Mouse (Mus musculus) MEL (cell line): ENCODE measurements around the gene Slc22a17. TPM values are rescaled to one million over a fixed set of nuclear protein-coding genes. Genes with fewer than 3 reads are reported as not detected.

Source experiments
- DNase-seq: peaks from one replicate; pipeline ENCODE4 v3.0.0; 2011; ENCODE audit warnings: low read depth, low spot score
- H3K27ac ChIP-seq: 2 replicates; pipeline ENCODE4 v1.5.1; 2012; ENCODE audit warnings: low read depth, mild to moderate bottlenecking, control low read depth, low read length, moderate library complexity; ENCODE audit not compliant: control insufficient read depth
- H3K27me3 ChIP-seq, 2 experiments: fragments of 150-350 bp in 1 of 2; sonication (generic) in 1 of 2; 2 replicates each; pipeline ENCODE4 v1.6.1; 2012; ENCODE audit warnings: low read length in 2 of 2, mild to moderate bottlenecking in 2 of 2, improper control_type of control experiment in 1 of 2, moderate library complexity in 1 of 2; ENCODE audit not compliant: insufficient read depth in 2 of 2, control insufficient read depth in 1 of 2
- H3K36me3 ChIP-seq, 2 experiments: 2 replicates each; pipeline ENCODE4 v1.6.1; 2012 to 2014; ENCODE audit warnings: low read length in 2 of 2, improper control_type of control experiment in 1 of 2, inconsistent platforms in 1 of 2, mild to moderate bottlenecking in 1 of 2; ENCODE audit not compliant: insufficient read depth in 2 of 2, control insufficient read depth in 1 of 2
- H3K4me1 ChIP-seq, 2 experiments: fragments of 150-350 bp in 1 of 2; sonication (generic) in 1 of 2; 2 replicates each; pipeline ENCODE4 v1.6.1; 2012; ENCODE audit warnings: low read length in 2 of 2, improper control_type of control experiment in 1 of 2, mild to moderate bottlenecking in 1 of 2; ENCODE audit not compliant: insufficient read depth in 2 of 2, control insufficient read depth in 1 of 2
- H3K4me3 ChIP-seq, 2 experiments: fragments of 150-350 bp in 1 of 2; sonication (generic) in 1 of 2; 2 replicates each; pipeline ENCODE4 v1.5.1; 2012; ENCODE audit warnings: low read depth in 2 of 2, low read length in 2 of 2, mild to moderate bottlenecking in 2 of 2, moderate library complexity in 2 of 2, control low read depth in 1 of 2, improper control_type of control experiment in 1 of 2; ENCODE audit not compliant: control insufficient read depth in 1 of 2, insufficient read depth in 1 of 2
- H3K79me2 ChIP-seq: 2 replicates; pipeline ENCODE4 v1.6.1; 2012; ENCODE audit warnings: mild to moderate bottlenecking, low read length, moderate library complexity; ENCODE audit not compliant: control insufficient read depth, poor library complexity, insufficient read depth
- H3K9ac ChIP-seq: 2 replicates; pipeline ENCODE4 v1.6.1; 2012; ENCODE audit warnings: low read depth, mild to moderate bottlenecking, control low read depth, low read length, moderate library complexity; ENCODE audit not compliant: control insufficient read depth, poor library complexity, severe bottlenecking
- H3K9me3 ChIP-seq: fragments of 150-350 bp; sonication (generic); replicated peaks from 2 replicates; pipeline ENCODE4 v1.6.1; 2012; ENCODE audit warnings: mild to moderate bottlenecking, low read length, improper control_type of control experiment, moderate library complexity; ENCODE audit not compliant: insufficient read depth
- CHD1 ChIP-seq: IDR thresholded peaks from 2 replicates; pipeline ENCODE4 v1.6.1; 2012; ENCODE audit warnings: low read depth, mild to moderate bottlenecking, inconsistent platforms, low read length, improper control_type of control experiment
- CHD2 ChIP-seq: IDR thresholded peaks from 2 replicates; pipeline ENCODE4 v1.6.1; 2011; ENCODE audit warnings: low read length, improper control_type of control experiment
- CTCF ChIP-seq, 3 experiments: IDR thresholded peaks in 2 of 3; conservative IDR thresholded peaks in 1 of 3; 2 replicates each; pipeline ENCODE4 v1.5.1; 2011 to 2012; ENCODE audit warnings: low read length in 3 of 3, low read depth in 2 of 3, mild to moderate bottlenecking in 2 of 3, improper control_type of control experiment in 1 of 3, inconsistent platforms in 1 of 3, mixed read lengths in 1 of 3, moderate library complexity in 1 of 3; ENCODE audit not compliant: control insufficient read depth in 1 of 3, insufficient read depth in 1 of 3, poor library complexity in 1 of 3, severe bottlenecking in 1 of 3
- EP300 ChIP-seq, 2 experiments: IDR thresholded peaks; 2 replicates each; pipeline ENCODE4 v1.6.1; 2011; ENCODE audit warnings: improper control_type of control experiment in 2 of 2, low read length in 2 of 2, low read depth in 1 of 2, mild to moderate bottlenecking in 1 of 2
- ETS1 ChIP-seq: IDR thresholded peaks from 2 replicates; pipeline ENCODE4 v1.6.1; 2012; ENCODE audit warnings: low read depth, mild to moderate bottlenecking, inconsistent platforms, low read length, improper control_type of control experiment, moderate library complexity
- GABPA ChIP-seq: IDR thresholded peaks from 2 replicates; pipeline ENCODE4 v1.6.1; 2012; ENCODE audit warnings: low read depth, mild to moderate bottlenecking, inconsistent platforms, low read length, improper control_type of control experiment, moderate library complexity
- HCFC1 ChIP-seq: IDR thresholded peaks from 2 replicates; pipeline ENCODE4 v1.6.1; 2012; ENCODE audit warnings: low read depth, mild to moderate bottlenecking, inconsistent platforms, low read length, improper control_type of control experiment, moderate library complexity
- JUND ChIP-seq: IDR thresholded peaks from 2 replicates; pipeline ENCODE4 v1.6.1; 2011; ENCODE audit warnings: low read depth, mild to moderate bottlenecking, improper control_type of control experiment, low read length
- MAX ChIP-seq: IDR thresholded peaks from 2 replicates; pipeline ENCODE4 v1.6.1; 2011; ENCODE audit warnings: low read length, improper control_type of control experiment
- MYC ChIP-seq: IDR thresholded peaks from 2 replicates; pipeline ENCODE4 v1.6.1; 2011; ENCODE audit warnings: low read depth, mild to moderate bottlenecking, low read length, improper control_type of control experiment, moderate library complexity
- NRF1 ChIP-seq: IDR thresholded peaks from 2 replicates; pipeline ENCODE4 v1.6.1; 2014; ENCODE audit warnings: low read depth, mild to moderate bottlenecking, inconsistent platforms, low read length, improper control_type of control experiment, moderate library complexity; ENCODE audit not compliant: poor library complexity, insufficient read depth, severe bottlenecking
- POLR2AphosphoS5 ChIP-seq: IDR thresholded peaks from 2 replicates; pipeline ENCODE4 v1.6.1; 2012; ENCODE audit warnings: low read depth, borderline replicate concordance, mild to moderate bottlenecking, inconsistent platforms, low read length, moderate library complexity, mixed read lengths
- RCOR1 ChIP-seq: IDR thresholded peaks from 2 replicates; pipeline ENCODE4 v1.6.1; 2012; ENCODE audit warnings: low read depth, mild to moderate bottlenecking, inconsistent platforms, low read length, improper control_type of control experiment
- TAL1 ChIP-seq: IDR thresholded peaks from 2 replicates; pipeline ENCODE4 v1.6.1; 2012; ENCODE audit warnings: mild to moderate bottlenecking, inconsistent platforms, low read length, moderate library complexity, mixed read lengths
- TCF12 ChIP-seq: IDR thresholded peaks from 2 replicates; pipeline ENCODE4 v1.6.1; 2014; ENCODE audit warnings: low read depth, mild to moderate bottlenecking, inconsistent platforms, low read length, improper control_type of control experiment, moderate library complexity
- UBTF ChIP-seq: IDR thresholded peaks from 2 replicates; pipeline ENCODE4 v1.6.1; 2012; ENCODE audit warnings: low read depth, mild to moderate bottlenecking, inconsistent platforms, low read length, improper control_type of control experiment, moderate library complexity, borderline replicate concordance; ENCODE audit not compliant: insufficient read depth
- USF1 ChIP-seq: IDR thresholded peaks from 2 replicates; pipeline ENCODE4 v1.6.1; 2014; ENCODE audit warnings: low read depth, mild to moderate bottlenecking, inconsistent platforms, low read length, improper control_type of control experiment, moderate library complexity
- USF2 ChIP-seq, 2 experiments: IDR thresholded peaks; 2 replicates each; pipeline ENCODE4 v1.6.1; 2011 to 2012; ENCODE audit warnings: improper control_type of control experiment in 2 of 2, low read length in 2 of 2, borderline replicate concordance in 1 of 2, inconsistent platforms in 1 of 2, low read depth in 1 of 2, mild to moderate bottlenecking in 1 of 2; ENCODE audit not compliant: insufficient read depth in 1 of 2
- ZC3H11A ChIP-seq: IDR thresholded peaks from 2 replicates; pipeline ENCODE4 v1.6.1; 2012; ENCODE audit warnings: low read depth, mild to moderate bottlenecking, inconsistent platforms, low read length, improper control_type of control experiment
- ZKSCAN1 ChIP-seq: IDR thresholded peaks from 2 replicates; pipeline ENCODE4 v1.6.1; 2012; ENCODE audit warnings: low read depth, mild to moderate bottlenecking, inconsistent platforms, low read length, improper control_type of control experiment, moderate library complexity
- polyA plus RNA-seq, 2 experiments: library from polyadenylated mRNA; stranded (reverse) in 1 of 2; unstranded in 1 of 2; fragments of >175 nt in 1 of 2; fragments of >200 nt in 1 of 2; gene quantifications; 2 replicates each; pipeline versions ENCODE4 v1.2.1 to v1.2.4; 2012; ENCODE audit warnings: low replicate concordance in 2 of 2, low read depth in 1 of 2; ENCODE audit not compliant: insufficient read length in 2 of 2, insufficient read depth in 1 of 2, missing spikeins in 1 of 2
- total RNA-seq: library from RNA; depleted of rRNA; stranded (reverse); fragments of 300-350 nt; gene quantifications from 2 replicates; pipeline ENCODE4 v1.2.3, GENCODE M21; 2012

The Slc22a17 gene
- total and polyA plus RNA-seq, 3 experiments, result 0.31 to 1.1 TPM; not detected in 1

GRCm38 (mm10) chr14:54941024-54941978 lies 28.4 kb upstream of the Slc22a17 start:
- no peaks in the 10 kb centered on the region; a peak in 1 of 4 replicates for H3K27me3 ChIP-seq

DNA sequence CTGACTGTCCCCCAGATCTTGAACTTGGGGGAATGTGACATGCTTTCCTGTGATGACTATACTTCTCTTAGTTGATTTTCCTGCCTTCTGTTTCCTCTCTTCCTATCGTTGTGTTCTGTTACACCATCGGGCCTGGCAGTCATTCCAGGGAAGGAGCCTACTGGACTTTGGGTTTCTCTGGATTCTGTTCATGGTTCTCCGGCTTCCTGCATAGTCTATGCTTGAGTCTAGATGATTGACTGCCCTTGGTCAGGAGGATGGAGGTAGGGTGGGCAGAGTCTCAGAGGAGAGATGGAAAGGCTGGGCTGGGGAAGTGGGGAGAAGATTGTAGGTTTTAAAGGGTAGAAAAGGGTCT lies 27.2 kb upstream of the Slc22a17 start:
- no peak for DNase-seq
- Histone ChIP-seq H3K36me3 (peaks cover 0 to 5% of the 10 kb centered on the region in 2 experiments; a peak in 1 of 4 replicates), H3K27ac (no peak overlapping the region), H3K79me2 (no peaks in the 10 kb centered on the region), H3K9ac (no peak overlapping the region), H3K9me3 (no peaks in the 10 kb centered on the region), H3K4me3 (no peak overlapping the region), H3K4me1 (peaks cover 0 to 8% of the 10 kb centered on the region in 2 experiments; a peak in 1 of 4 replicates), H3K27me3 (0 out of 4 replicates have a peak, but pooled peaks cover 0 to under 1% of the 10 kb centered on the region in 2 experiments)
- no peak for TF ChIP-seq HCFC1
- TF ChIP-seq GABPA, result no peak
- no peak for TF ChIP-seq MYC
- no peak for TF ChIP-seq USF1
- no peak for TF ChIP-seq POLR2AphosphoS5
- no peak for TF ChIP-seq NRF1
- TF ChIP-seq EP300 (IDR thresholded peaks at IDR 0.05; ENCODE audit: low read depth in 1 of 2, low read length in 2 of 2), result no peak
- TF ChIP-seq MAX, result no peak
- no peak for TF ChIP-seq JUND
- no peak for TF ChIP-seq TAL1
- TF ChIP-seq ETS1, result no peak

More at GRCm38 (mm10) chr14:54941024-54941978, 28.4 kb upstream of the Slc22a17 start:
- Histone ChIP-seq H3K4me3 (no peak overlapping the region), H3K4me1 (peaks cover 0 to 8% of the 10 kb centered on the region in 2 experiments; a peak in 1 of 4 replicates), H3K9me3 (no peaks in the 10 kb centered on the region), H3K27ac (no peak overlapping the region), H3K36me3 (peaks cover 0 to 5% of the 10 kb centered on the region in 2 experiments; a peak in 1 of 4 replicates), H3K9ac (no peak overlapping the region), H3K79me2 (no peaks in the 10 kb centered on the region)
- TF ChIP-seq CTCF (IDR thresholded peaks at IDR 0.05 in 2 of 3, conservative IDR thresholded peaks at IDR 0.05 in 1 of 3; ENCODE audit: control insufficient read depth in 1 of 3, insufficient read depth in 1 of 3, low read depth in 2 of 3, low read length in 3 of 3, poor library complexity in 1 of 3, severe bottlenecking in 1 of 3) (no peak), TAL1 (no peak), TCF12 (no peak), CHD2 (no peak), CHD1 (no peak), USF1 (no peak), ZC3H11A (no peak), GABPA (no peak), HCFC1 (no peak), RCOR1 (no peak), JUND (no peak), ZKSCAN1 (no peak), NRF1 (no peak), UBTF (no peak), USF2 (IDR thresholded peaks at IDR 0.05; ENCODE audit: borderline replicate concordance in 1 of 2, insufficient read depth in 1 of 2, low read depth in 1 of 2, low read length in 2 of 2) (no peak)
- no peak for DNase-seq
